Mouse (Mus musculus): ENCODE measurements around the gene Limch1.

DNA sequence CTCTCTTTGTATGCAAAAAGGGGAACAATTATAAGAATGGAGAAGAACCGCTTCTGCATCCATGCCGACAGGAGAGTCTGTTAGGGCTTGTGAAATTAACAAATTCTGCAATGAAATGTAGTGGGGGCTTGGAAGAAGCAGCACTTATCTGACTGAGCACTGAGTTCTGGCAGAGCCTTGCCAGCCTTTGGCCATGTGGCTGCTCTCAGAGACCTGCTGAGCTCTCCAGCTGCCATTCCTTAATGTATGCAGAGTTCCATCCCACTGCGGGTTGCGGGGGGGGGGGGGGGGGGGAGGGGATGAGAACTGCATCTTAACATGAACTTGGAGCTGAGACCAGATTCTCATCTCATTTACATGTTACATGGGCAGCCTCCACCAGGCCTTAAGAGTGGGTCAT, 314.9 kb downstream of the Limch1 start:
- TF ChIP-seq CTCF (IDR thresholded peaks at IDR 0.05) (no peak), EP300 (IDR thresholded peaks at IDR 0.05) (no peak)
